Mouse (Mus musculus) stomach, postnatal 0 days (tissue): Measurements from ENCODE around the gene Calm3. TPM values are rescaled to one million over a fixed set of nuclear protein-coding genes. Genes with fewer than 3 reads are reported as not detected.

Experiments used
- ATAC-seq: fragments of 200-750 bp; cut with Nextera tagmentation; 2 replicates; pipeline ENCODE4 v1.8.0; 2017; ENCODE audit not compliant: low FRiP score, low TSS enrichment
- DNase-seq: peaks from one replicate; pipeline ENCODE4 v3.0.0-alpha.2; 2016; ENCODE audit warnings: low spot score
- H3K27ac ChIP-seq: fragments of 300-500 bp; sonication (generic); replicated peaks from 2 replicates; pipeline ENCODE4 v1.5.1; 2014; ENCODE audit warnings: mild to moderate bottlenecking, control low read depth
- H3K27me3 ChIP-seq: fragments of 300-500 bp; sonication (generic); 2 replicates; pipeline ENCODE4 v1.6.1; 2014; ENCODE audit warnings: low read length; ENCODE audit not compliant: control insufficient read depth, insufficient read depth
- H3K36me3 ChIP-seq: fragments of 300-500 bp; sonication (generic); 2 replicates; pipeline ENCODE4 v1.6.1; 2014; ENCODE audit warnings: low read length, mixed read lengths; ENCODE audit not compliant: control insufficient read depth, insufficient read depth
- H3K4me1 ChIP-seq: fragments of 300-500 bp; sonication (generic); replicated peaks from 2 replicates; pipeline ENCODE4 v1.6.1; 2014; ENCODE audit warnings: antibody characterized with exemption; ENCODE audit not compliant: control insufficient read depth, insufficient read depth
- H3K4me2 ChIP-seq: fragments of 300-500 bp; sonication (generic); replicated peaks from 2 replicates; pipeline ENCODE4 v1.6.1; 2014; ENCODE audit warnings: low read depth, mild to moderate bottlenecking, control low read depth, moderate library complexity
- H3K4me3 ChIP-seq: fragments of 300-500 bp; sonication (generic); 2 replicates; pipeline ENCODE4 v1.5.1; 2014; ENCODE audit warnings: low read depth, low read length, control low read depth
- H3K9ac ChIP-seq: fragments of 300-500 bp; sonication (generic); 2 replicates; pipeline ENCODE4 v1.6.1; 2014; ENCODE audit warnings: mild to moderate bottlenecking, low read length, control low read depth, mixed read lengths
- H3K9me3 ChIP-seq: fragments of 300-500 bp; sonication (generic); 2 replicates; pipeline ENCODE4 v1.6.1; 2016; ENCODE audit warnings: low read length; ENCODE audit not compliant: control insufficient read depth
- CTCF ChIP-seq: IDR thresholded peaks from 2 replicates; pipeline ENCODE4 v1.5.1; 2016; ENCODE audit warnings: antibody characterized with exemption, low read depth, mild to moderate bottlenecking, moderate library complexity
- EP300 ChIP-seq: optimal IDR thresholded peaks from 2 replicates; pipeline ENCODE3; 2016; ENCODE audit warnings: antibody characterized with exemption
- WGBS: fragments of 180-500 bp; shearing (Covaris S2); extraction: QIAGEN DNeasy Blood & Tissue Kit; methylation state at CpG from one replicate; pipeline ENCODE4 v1.1.7; 2014; 5-methylcytosine and 5-hydroxymethylcytosine counted together
- polyA plus RNA-seq: library from polyadenylated mRNA; unstranded; fragments of >200 nt; fragmentation: Nextera tagmentation; extraction: Ambion mirVana; gene quantifications from 2 replicates; pipeline ENCODE4 v1.2.1, GENCODE M21; 2015

The Calm3 gene
- polyA plus RNA-seq, 1 experiment from 2014 or later = 49.1 TPM

DNA sequence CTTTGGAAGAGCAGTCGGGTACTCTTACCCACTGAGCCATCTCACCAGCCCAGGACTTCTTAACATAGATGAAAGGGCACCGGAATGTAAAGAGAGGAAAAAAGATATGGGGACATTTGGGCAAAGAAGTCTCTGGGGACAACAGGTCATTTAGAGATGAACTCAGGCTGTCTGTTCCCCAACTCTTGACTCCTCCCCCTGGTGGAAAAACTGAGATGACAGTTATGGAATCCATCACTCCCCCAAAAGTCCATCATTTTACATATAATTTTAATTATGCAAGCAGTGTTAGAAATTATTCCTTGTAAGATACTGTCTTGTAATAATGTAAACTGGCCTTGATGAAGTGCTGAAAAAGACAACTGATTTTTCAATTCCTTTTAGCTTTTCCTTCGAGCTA, 46.2 kb downstream of the Calm3 start:
- Histone ChIP-seq H3K4me2 (no peak overlapping the region), H3K36me3 (no peaks in the 10 kb centered on the region), H3K4me3 (no peak overlapping the region), H3K9me3 (no peaks in the 10 kb centered on the region), H3K9ac (no peak overlapping the region), H3K27me3 (no peaks in the 10 kb centered on the region), H3K4me1 (peaks cover 3% of the 10 kb centered on the region; the same call in 1 of the 2 replicates), H3K27ac (no peak overlapping the region)
- ATAC-seq (no peak), DNase-seq (no peak)
- TF ChIP-seq EP300 (no peak), CTCF (no peak)
- 80% methylated on average over 3 of the region's 3 CpGs for WGBS

DNA sequence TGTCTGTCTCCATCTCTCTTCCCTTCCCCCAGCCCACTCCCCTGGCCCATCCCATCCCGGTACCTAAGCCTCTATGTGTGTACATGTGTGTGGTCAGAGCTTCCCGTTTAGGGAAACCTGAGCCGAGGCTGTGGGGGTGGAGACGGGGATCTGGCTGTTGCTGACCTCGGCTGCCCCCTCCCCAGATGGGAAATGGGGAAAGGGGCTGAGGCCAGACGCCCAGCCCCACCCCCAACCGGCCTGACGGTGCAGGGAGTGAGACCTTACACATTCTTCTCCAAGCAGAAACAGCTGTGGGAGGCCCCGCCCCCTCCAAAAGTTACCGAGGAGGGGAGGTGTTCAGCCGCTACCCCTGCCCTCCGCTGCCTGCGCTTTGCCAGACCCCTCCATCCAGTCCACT, 47.3 kb downstream of the Calm3 start:
- Histone ChIP-seq H3K4me3 (peak overlapping the region; percentile 70), H3K4me1 (peaks cover 3% of the 10 kb centered on the region; the same call in 1 of the 2 replicates), H3K9ac (peak overlapping the region; percentile 39), H3K27me3 (no peaks in the 10 kb centered on the region), H3K4me2 (peak overlapping the region; percentile 77), H3K27ac (peak overlapping the region; percentile 53), H3K36me3 (no peaks in the 10 kb centered on the region), H3K9me3 (no peaks in the 10 kb centered on the region)
- TF ChIP-seq CTCF (no peak), EP300 (no peak)
- DNase-seq = peak; percentile 35
- WGBS = 6% methylated on average over 12 of the region's 13 CpGs
- no peak for ATAC-seq

DNA sequence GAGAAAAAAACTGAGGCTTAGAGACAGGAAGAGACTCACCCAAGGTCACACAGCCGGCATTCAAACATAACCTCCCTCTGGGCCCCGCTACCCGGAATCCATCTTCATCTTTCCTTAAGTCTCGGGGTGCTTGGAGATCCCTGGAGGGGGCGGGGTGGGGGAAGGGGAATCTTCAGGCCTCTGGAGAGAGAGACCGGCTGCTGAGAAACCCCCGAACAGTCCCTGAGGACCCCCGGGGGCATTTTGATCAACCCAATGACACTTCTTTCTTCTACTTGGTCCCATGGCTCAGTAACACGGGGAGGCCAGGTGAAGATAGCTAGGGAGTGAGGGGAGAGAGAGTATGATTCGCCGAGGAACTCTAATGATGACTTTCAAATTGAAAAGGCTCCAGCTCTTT, 47.9 kb downstream of the Calm3 start:
- 14% methylated on average over 11 of the region's 11 CpGs for WGBS
- TF ChIP-seq EP300 = no peak
- TF ChIP-seq CTCF = no peak
- Histone ChIP-seq H3K27me3 (no peaks in the 10 kb centered on the region), H3K36me3 (no peaks in the 10 kb centered on the region), H3K4me1 (peaks cover 3% of the 10 kb centered on the region; the same call in 1 of the 2 replicates), H3K9ac (peak overlapping the region; percentile 81), H3K4me2 (peak overlapping the region; percentile 77), H3K9me3 (no peaks in the 10 kb centered on the region), H3K4me3 (peak overlapping the region; percentile 70), H3K27ac (peak overlapping the region; percentile 53)
- no peak for DNase-seq
- ATAC-seq = no peak

DNA sequence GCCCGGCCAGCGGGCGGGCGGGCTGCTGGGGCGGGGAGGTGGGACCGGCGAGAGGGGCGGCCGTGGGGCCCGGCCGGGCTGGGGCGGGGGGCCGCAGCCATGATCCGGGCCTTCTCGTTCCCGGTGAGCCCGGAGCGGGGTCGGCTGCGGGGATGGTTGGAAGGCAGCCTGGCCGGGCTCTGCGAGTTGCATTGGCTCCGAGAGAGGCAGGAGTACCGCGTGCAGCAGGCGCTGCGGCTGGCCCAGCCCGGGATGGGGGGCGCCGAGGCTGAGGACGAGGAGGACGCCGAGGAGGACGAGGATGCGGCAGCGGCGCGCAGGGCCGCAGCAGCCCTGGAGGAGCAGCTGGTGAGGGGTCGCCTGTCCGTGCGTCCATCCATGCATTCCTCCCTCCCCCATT, 48.6 kb downstream of the Calm3 start:
- TF ChIP-seq CTCF (no peak), EP300 (no peak)
- Histone ChIP-seq H3K36me3 (no peaks in the 10 kb centered on the region), H3K9me3 (no peaks in the 10 kb centered on the region), H3K4me1 (peaks cover under 1% of the 10 kb centered on the region; the same call in 1 of the 2 replicates), H3K4me2 (peak overlapping the region; percentile 77), H3K4me3 (peak overlapping the region; percentile 70), H3K27me3 (no peaks in the 10 kb centered on the region), H3K9ac (peak overlapping the region; percentile 81), H3K27ac (peak overlapping the region; percentile 82)
- ATAC-seq = peak; percentile 33
- 0% methylated on average over 39 of the region's 42 CpGs for WGBS
- DNase-seq = no peak

DNA sequence AGATGAGACGGTGACA, 48.8 kb downstream of the Calm3 start, which contains the start of gene Dact3:
Dact3 (plus strand) TSS at position 8 of the 16 bp plus-strand sequence.
- Histone ChIP-seq H3K9me3 (no peaks in the 10 kb centered on the region), H3K36me3 (no peaks in the 10 kb centered on the region; the same call in 1 of the 2 replicates), H3K27ac (peak within 1 kb of the TSS; percentile 90), H3K9ac (peak within 1 kb of the TSS; percentile 81), H3K4me3 (peak within 1 kb of the TSS; percentile 70), H3K4me1 (no peaks in the 10 kb centered on the region), H3K4me2 (peak within 1 kb of the TSS; percentile 77), H3K27me3 (no peaks in the 10 kb centered on the region)
- TF ChIP-seq CTCF = no peak
- TF ChIP-seq EP300 = no peak
- WGBS = 0% methylated on average over 1 of the region's 1 CpGs
- DNase-seq (no peak), ATAC-seq (no peak)

DNA sequence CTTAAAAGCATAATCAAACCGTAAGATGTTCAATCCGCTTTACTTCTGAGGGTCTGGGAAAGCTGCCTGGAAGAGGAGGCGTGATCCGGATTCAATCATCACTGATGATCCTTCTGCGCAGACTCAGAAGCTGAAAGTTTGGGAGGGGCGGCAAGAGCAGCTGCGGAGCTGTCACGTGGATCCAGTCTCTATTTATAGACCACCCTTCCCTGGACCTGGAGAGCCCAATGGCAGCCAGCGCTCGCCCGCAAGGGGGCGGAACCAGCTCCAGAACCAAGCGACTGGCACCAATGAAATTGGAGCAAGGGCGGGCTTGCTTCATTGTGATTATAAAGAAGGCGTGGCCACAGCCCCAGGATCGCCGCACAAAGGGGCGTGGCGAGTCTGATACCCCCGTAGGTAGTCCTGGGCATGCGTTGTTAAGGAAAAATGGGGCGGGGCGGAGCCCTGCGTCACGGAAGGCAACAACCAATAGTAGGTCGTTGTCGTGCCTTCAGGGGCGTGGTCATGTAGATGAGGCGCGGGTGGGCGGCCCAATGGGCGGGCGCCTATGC, 49.1 kb downstream of the Calm3 start:
- no peaks in the 10 kb centered on the region for H3K4me1 ChIP-seq
- peak overlapping the region; percentile 70 for H3K4me3 ChIP-seq
- peaks cover 3% of the 10 kb centered on the region; the same call in 1 of the 2 replicates for H3K36me3 ChIP-seq
- H3K9me3 ChIP-seq = no peaks in the 10 kb centered on the region
- no peak overlapping the region for H3K9ac ChIP-seq
- H3K27me3 ChIP-seq = no peaks in the 10 kb centered on the region
- peak overlapping the region; percentile 90 for H3K27ac ChIP-seq
- under 1% methylated on average over 32 of the region's 33 CpGs for WGBS
- peak; percentile 97 for ATAC-seq
- TF ChIP-seq EP300 (no peak), CTCF (peak; percentile 61)
- H3K4me2 ChIP-seq = peak overlapping the region; percentile 77
- peak; percentile 99 for DNase-seq
